Mouse (Mus musculus): Measurements from ENCODE around the gene Adcy2. TPM values are rescaled to one million over a fixed set of nuclear protein-coding genes. Genes with fewer than 3 reads are reported as not detected.

Gene Adcy2
- 17.7 and 21.3 TPM in 2 replicates for polyA plus RNA-seq (2021; fragmentation: Nextera tagmentation)
- long read RNA-seq, experiment 1, full-length matches to known transcripts = 18 of 99 reads
- long read RNA-seq, experiment 1, partial matches to known transcripts = 62 of 99 reads
- long read RNA-seq, experiment 1, other reads (novel, unspliced or antisense) = 19 of 99 reads
- long read RNA-seq, experiment 2, full-length matches to known transcripts = 1 of 51 reads
- long read RNA-seq, experiment 2, partial matches to known transcripts = 34 of 51 reads
- long read RNA-seq, experiment 2, other reads (novel, unspliced or antisense) = 16 of 51 reads

DNA sequence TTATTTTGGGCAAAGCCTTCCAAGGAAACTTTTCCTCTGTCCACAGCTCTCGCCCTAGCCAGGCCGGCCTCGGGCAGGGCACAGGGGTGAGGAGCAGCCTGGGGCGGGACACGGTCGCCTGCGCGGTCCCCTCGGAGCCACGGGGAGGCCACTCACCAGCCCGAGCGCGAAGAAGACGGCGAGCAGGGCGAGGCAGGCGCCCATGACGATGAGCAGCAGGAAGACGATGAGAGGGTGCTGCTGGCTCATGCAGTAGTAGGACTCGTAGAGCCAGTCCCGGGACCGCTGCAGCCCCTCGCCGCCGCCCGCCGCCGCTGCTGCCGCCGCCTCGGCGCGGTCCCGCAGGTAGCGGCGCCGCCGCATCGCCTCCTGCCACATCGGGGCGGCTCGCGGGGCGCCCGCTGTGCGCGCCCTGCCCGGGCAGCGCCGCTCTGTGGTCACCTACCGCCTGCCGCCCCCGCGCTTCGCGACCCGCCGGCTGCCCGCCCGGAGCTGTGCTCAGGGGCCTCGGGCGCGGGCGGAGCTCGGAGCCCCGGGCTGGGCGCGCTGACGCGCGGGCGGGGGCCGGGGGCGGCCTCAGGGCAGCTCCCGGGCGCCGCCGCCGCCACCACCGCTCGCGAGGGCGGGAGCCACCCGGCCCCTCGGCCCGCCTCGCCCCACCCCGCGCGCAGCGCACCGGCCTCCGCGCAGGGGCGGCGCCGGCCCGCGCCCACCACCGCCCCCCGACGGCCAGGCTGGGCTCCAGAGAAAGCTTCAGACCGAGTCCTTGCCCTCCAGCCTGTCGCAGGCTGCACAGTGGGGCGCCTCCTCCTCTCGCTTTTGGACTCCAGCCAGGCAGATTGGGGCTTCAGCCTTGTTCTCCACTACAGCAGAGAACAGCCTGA, at the start of gene Adcy2:
Adcy2 (minus strand) TSS at position 624 of the 884 bp plus-strand sequence.

DNA sequence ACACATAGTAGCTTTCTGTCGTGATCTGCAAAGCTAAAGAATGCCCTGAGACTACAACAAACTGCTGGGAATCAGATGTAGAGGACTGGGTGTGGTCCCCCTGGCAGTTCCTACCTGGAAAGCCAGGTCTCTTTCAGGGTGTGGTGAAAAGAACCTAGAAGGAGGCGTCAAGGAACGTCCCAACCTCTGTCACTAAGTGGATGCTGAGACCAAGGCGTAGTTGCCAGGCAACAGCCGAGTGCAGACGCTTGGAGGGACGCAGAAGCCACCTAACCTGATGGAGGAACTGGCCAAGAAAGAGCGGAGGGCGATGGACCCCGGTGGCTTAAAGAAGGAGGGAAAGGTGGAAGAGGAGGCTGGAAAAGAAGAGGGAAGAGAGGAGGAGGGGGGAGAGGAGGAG, 402.1 kb downstream of the Adcy2 start, which contains the start of gene 1700001L19Rik:
1700001L19Rik (plus strand) TSS at position 223 of the 400 bp plus-strand sequence.

DNA sequence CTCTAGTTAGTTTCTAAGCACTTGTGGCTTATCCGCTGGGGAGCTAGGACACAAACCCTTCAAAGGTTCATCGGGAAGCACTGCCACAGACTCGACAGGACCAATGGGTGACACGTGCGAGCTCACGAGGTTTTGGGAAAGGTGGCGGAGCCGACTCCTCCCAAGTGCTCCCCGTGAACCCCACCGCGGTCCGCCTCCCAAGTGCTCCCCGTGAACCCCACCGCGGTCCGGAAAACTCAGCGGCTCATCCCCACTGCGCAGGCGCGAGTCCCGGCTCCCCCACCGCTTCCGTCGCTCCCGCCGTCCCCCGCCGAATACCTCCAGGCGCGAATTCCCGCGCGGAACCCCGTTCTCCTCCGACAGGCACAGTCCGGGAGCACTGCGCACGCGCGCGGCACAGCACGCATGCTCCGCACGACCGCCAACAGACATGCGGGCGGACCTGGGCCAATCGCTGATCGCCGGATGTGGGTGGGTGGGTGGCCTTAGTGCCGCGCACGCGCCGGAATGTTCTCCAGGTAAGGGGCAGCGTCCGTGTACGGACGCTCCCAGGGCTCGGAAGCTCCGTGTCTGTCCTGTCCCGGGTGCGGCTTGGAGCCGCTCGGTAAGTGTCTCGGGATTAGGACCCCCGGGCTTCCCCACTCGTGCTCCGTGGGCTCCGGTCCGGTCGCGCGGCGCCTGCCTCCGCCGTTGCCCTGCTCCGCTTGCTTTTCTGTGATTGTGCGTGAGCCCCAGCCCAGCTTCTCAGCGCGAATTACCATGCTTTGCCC, 417.4 kb downstream of the Adcy2 start, which contains the start of the genes Mtrr and Fastkd3:
Mtrr (minus strand) TSS at position 403 of the 770 bp plus-strand sequence.
Fastkd3 (plus strand) TSS at position 488 of the 770 bp plus-strand sequence.

Data from left cerebral cortex, adult 6 months (tissue).